Mouse (Mus musculus): ENCODE data around the gene Adcy5. TPM values are rescaled to one million over a fixed set of nuclear protein-coding genes. Genes with fewer than 3 reads are reported as not detected.
A peak's percentile ranks its signal among the peaks of the same experiment; 100 is the strongest.

Gene Adcy5
- polyA plus RNA-seq, 1 experiment from 2014 or later: 9.0 TPM

GRCm38 (mm10) chr16:35191271-35191670 lies 36.6 kb downstream of the Adcy5 start:
- H3K27me3 ChIP-seq (ENCODE audit: control insufficient read depth, insufficient read depth, low read length): no peaks in the 10 kb centered on the region
- no peak overlapping the region for H3K4me2 ChIP-seq (replicated peaks)
- DNase-seq (ENCODE audit: low spot score) (no peak), ATAC-seq (ENCODE audit: low FRiP score) (no peak)
- no peak overlapping the region for H3K4me3 ChIP-seq (replicated peaks; ENCODE audit: low read length)
- peaks cover 9% of the 10 kb centered on the region; the same call in 1 of the 2 replicates for H3K4me1 ChIP-seq (replicated peaks; ENCODE audit: control insufficient read depth, insufficient read depth, low read length)
- 71% methylated on average over 7 of the region's 7 CpGs for WGBS
- no peaks in the 10 kb centered on the region for H3K9me3 ChIP-seq (ENCODE audit: control insufficient read depth, low read length)
- no peak overlapping the region for H3K27ac ChIP-seq
- no peak overlapping the region for H3K9ac ChIP-seq
- H3K36me3 ChIP-seq (replicated peaks; ENCODE audit: control insufficient read depth, insufficient read depth): no peaks in the 10 kb centered on the region

- no peak overlapping the region for H3K27ac ChIP-seq
- ATAC-seq (ENCODE audit: low FRiP score): no peak
- no peaks in the 10 kb centered on the region for H3K27me3 ChIP-seq (ENCODE audit: control insufficient read depth, insufficient read depth, low read length)
- peaks cover 9% of the 10 kb centered on the region; the same call in 1 of the 2 replicates for H3K4me1 ChIP-seq (replicated peaks; ENCODE audit: control insufficient read depth, insufficient read depth, low read length)
- DNase-seq (ENCODE audit: low spot score): no peak
- H3K9ac ChIP-seq: no peak overlapping the region
- WGBS: 85% methylated on average over 4 of the region's 4 CpGs
- H3K9me3 ChIP-seq (ENCODE audit: control insufficient read depth, low read length): no peaks in the 10 kb centered on the region
- no peak overlapping the region for H3K4me2 ChIP-seq (replicated peaks)
- no peak overlapping the region for H3K4me3 ChIP-seq (replicated peaks; ENCODE audit: low read length)
- H3K36me3 ChIP-seq (replicated peaks; ENCODE audit: control insufficient read depth, insufficient read depth): no peaks in the 10 kb centered on the region
Observed at GRCm38 (mm10) chr16:35192471-35192870, 37.8 kb downstream of the Adcy5 start.

DNA sequence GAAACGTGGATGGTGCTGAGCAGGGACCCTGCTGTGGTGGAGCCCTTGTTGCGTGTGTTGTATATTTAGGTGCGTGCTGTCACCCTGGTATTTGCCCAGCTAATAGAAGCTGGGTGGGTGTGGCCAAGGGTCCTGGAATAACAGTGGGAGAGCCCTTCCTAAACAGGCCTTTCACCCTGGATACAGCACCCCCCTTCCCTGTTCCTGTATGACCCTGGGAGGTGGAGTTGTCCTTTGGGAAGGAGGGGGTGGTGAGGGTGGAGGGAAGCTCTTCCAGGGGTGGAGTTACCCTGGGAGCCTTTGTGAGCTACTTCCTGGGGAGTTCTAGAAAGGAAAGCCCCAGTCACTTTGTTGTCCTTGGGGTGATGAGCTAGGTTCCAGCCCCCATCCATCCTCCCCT lies 38.7 kb downstream of the Adcy5 start:
- Histone ChIP-seq H3K9me3 (ENCODE audit: control insufficient read depth, low read length) (no peaks in the 10 kb centered on the region), H3K27ac (no peak overlapping the region), H3K27me3 (ENCODE audit: control insufficient read depth, insufficient read depth, low read length) (no peaks in the 10 kb centered on the region), H3K4me1 (replicated peaks; ENCODE audit: control insufficient read depth, insufficient read depth, low read length) (peaks cover 9% of the 10 kb centered on the region; the same call in 1 of the 2 replicates), H3K36me3 (replicated peaks; ENCODE audit: control insufficient read depth, insufficient read depth) (no peaks in the 10 kb centered on the region), H3K9ac (no peak overlapping the region), H3K4me2 (replicated peaks) (no peak overlapping the region), H3K4me3 (replicated peaks; ENCODE audit: low read length) (no peak overlapping the region)
- 57% methylated on average over 3 of the region's 3 CpGs for WGBS
- ATAC-seq (ENCODE audit: low FRiP score) (no peak), DNase-seq (ENCODE audit: low spot score) (no peak)

GRCm38 (mm10) chr16:35199721-35200431 lies 45.2 kb downstream of the Adcy5 start:
- Histone ChIP-seq H3K9ac (no peak overlapping the region), H3K9me3 (ENCODE audit: control insufficient read depth, low read length) (no peaks in the 10 kb centered on the region), H3K36me3 (replicated peaks; ENCODE audit: control insufficient read depth, insufficient read depth) (no peaks in the 10 kb centered on the region), H3K4me3 (replicated peaks; ENCODE audit: low read length) (no peak overlapping the region), H3K27me3 (ENCODE audit: control insufficient read depth, insufficient read depth, low read length) (no peaks in the 10 kb centered on the region; the same call in 1 of the 2 replicates), H3K27ac (no peak overlapping the region), H3K4me2 (replicated peaks) (no peak overlapping the region), H3K4me1 (replicated peaks; ENCODE audit: control insufficient read depth, insufficient read depth, low read length) (peaks cover under 1% of the 10 kb centered on the region)
- no peak for DNase-seq (ENCODE audit: low spot score)
- 70% methylated on average over 6 of the region's 6 CpGs for WGBS
- no peak for ATAC-seq (ENCODE audit: low FRiP score)

GRCm38 (mm10) chr16:35200432-35201142 lies 45.9 kb downstream of the Adcy5 start:
- Histone ChIP-seq H3K9me3 (ENCODE audit: control insufficient read depth, low read length) (no peaks in the 10 kb centered on the region), H3K4me1 (replicated peaks; ENCODE audit: control insufficient read depth, insufficient read depth, low read length) (peaks cover 8% of the 10 kb centered on the region), H3K36me3 (replicated peaks; ENCODE audit: control insufficient read depth, insufficient read depth) (no peaks in the 10 kb centered on the region), H3K4me3 (replicated peaks; ENCODE audit: low read length) (no peak overlapping the region), H3K27ac (no peak overlapping the region), H3K4me2 (replicated peaks) (no peak overlapping the region), H3K27me3 (ENCODE audit: control insufficient read depth, insufficient read depth, low read length) (no peaks in the 10 kb centered on the region; the same call in 1 of the 2 replicates), H3K9ac (no peak overlapping the region)
- WGBS: 72% methylated on average over 9 of the region's 9 CpGs
- DNase-seq (ENCODE audit: low spot score) (no peak), ATAC-seq (ENCODE audit: low FRiP score) (no peak)

DNA sequence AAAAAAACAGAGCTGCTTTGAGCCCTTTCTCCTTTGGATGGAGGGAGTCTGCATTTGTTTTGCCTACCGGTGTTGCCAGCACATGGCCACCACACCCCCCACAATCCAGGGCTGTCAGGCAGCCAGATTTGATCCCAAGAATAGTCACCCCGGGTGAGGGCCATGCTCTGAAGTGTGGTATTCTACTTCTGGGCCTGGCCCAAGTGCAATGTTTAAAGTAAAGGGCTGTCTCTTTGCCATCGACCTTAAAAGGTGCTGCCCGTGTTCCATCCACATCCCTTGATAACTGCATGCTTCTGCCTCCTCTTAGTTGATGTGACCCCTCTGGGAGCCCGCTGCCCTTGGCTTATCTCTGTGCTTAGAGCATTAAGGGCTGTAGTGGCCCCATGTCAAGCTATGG lies 46.6 kb downstream of the Adcy5 start:
- no peak overlapping the region for H3K4me2 ChIP-seq (replicated peaks)

GRCm38 (mm10) chr16:35203511-35203910 lies 48.8 kb downstream of the Adcy5 start:
- no peaks in the 10 kb centered on the region for H3K9me3 ChIP-seq (ENCODE audit: control insufficient read depth, low read length)
- H3K4me3 ChIP-seq (replicated peaks; ENCODE audit: low read length): no peak overlapping the region
- ATAC-seq (ENCODE audit: low FRiP score): no peak
- no peaks in the 10 kb centered on the region; the same call in 1 of the 2 replicates for H3K27me3 ChIP-seq (ENCODE audit: control insufficient read depth, insufficient read depth, low read length)
- no peak overlapping the region for H3K27ac ChIP-seq
- no peak for DNase-seq (ENCODE audit: low spot score)
- H3K4me1 ChIP-seq (replicated peaks; ENCODE audit: control insufficient read depth, insufficient read depth, low read length): peaks cover 14% of the 10 kb centered on the region
- no peak overlapping the region for H3K4me2 ChIP-seq (replicated peaks)
- H3K9ac ChIP-seq: no peak overlapping the region
- WGBS: 78% methylated on average over 1 of the region's 1 CpGs
- no peaks in the 10 kb centered on the region for H3K36me3 ChIP-seq (replicated peaks; ENCODE audit: control insufficient read depth, insufficient read depth)

More for the DNA sequence above, 46.6 kb downstream of the Adcy5 start:
- 83% methylated on average over 5 of the region's 5 CpGs for WGBS
- DNase-seq (ENCODE audit: low spot score) (no peak), ATAC-seq (ENCODE audit: low FRiP score) (no peak)
- Histone ChIP-seq H3K27me3 (ENCODE audit: control insufficient read depth, insufficient read depth, low read length) (no peaks in the 10 kb centered on the region; the same call in 1 of the 2 replicates), H3K9me3 (ENCODE audit: control insufficient read depth, low read length) (no peaks in the 10 kb centered on the region), H3K4me3 (replicated peaks; ENCODE audit: low read length) (no peak overlapping the region), H3K4me1 (replicated peaks; ENCODE audit: control insufficient read depth, insufficient read depth, low read length) (peaks cover 14% of the 10 kb centered on the region), H3K36me3 (replicated peaks; ENCODE audit: control insufficient read depth, insufficient read depth) (no peaks in the 10 kb centered on the region), H3K27ac (no peak overlapping the region), H3K9ac (no peak overlapping the region)

- peak overlapping the region; percentile 56 for H3K27ac ChIP-seq
- WGBS: 42% methylated on average over 5 of the region's 5 CpGs
- H3K9me3 ChIP-seq (ENCODE audit: control insufficient read depth, low read length): no peaks in the 10 kb centered on the region
- DNase-seq (ENCODE audit: low spot score) (no peak), ATAC-seq (ENCODE audit: low FRiP score) (peak; percentile 74)
- no peaks in the 10 kb centered on the region; the same call in 1 of the 2 replicates for H3K27me3 ChIP-seq (ENCODE audit: control insufficient read depth, insufficient read depth, low read length)
- H3K4me3 ChIP-seq (replicated peaks; ENCODE audit: low read length): no peak overlapping the region
- H3K4me2 ChIP-seq (replicated peaks): no peak overlapping the region
- H3K36me3 ChIP-seq (replicated peaks; ENCODE audit: control insufficient read depth, insufficient read depth): no peaks in the 10 kb centered on the region
- H3K9ac ChIP-seq: no peak overlapping the region
- peaks cover 23% of the 10 kb centered on the region for H3K4me1 ChIP-seq (replicated peaks; ENCODE audit: control insufficient read depth, insufficient read depth, low read length)
Observed at GRCm38 (mm10) chr16:35205681-35206080, 51.0 kb downstream of the Adcy5 start.

- Histone ChIP-seq H3K4me3 (replicated peaks; ENCODE audit: low read length) (no peak overlapping the region), H3K4me1 (replicated peaks; ENCODE audit: control insufficient read depth, insufficient read depth, low read length) (peaks cover 23% of the 10 kb centered on the region), H3K9me3 (ENCODE audit: control insufficient read depth, low read length) (no peaks in the 10 kb centered on the region), H3K36me3 (replicated peaks; ENCODE audit: control insufficient read depth, insufficient read depth) (no peaks in the 10 kb centered on the region), H3K27me3 (ENCODE audit: control insufficient read depth, insufficient read depth, low read length) (no peaks in the 10 kb centered on the region; the same call in 1 of the 2 replicates), H3K9ac (no peak overlapping the region), H3K4me2 (replicated peaks) (no peak overlapping the region), H3K27ac (no peak overlapping the region)
- WGBS: 83% methylated on average over 6 of the region's 6 CpGs
- DNase-seq (ENCODE audit: low spot score) (no peak), ATAC-seq (ENCODE audit: low FRiP score) (no peak)
Observed at GRCm38 (mm10) chr16:35206426-35206825, 51.7 kb downstream of the Adcy5 start.
